Mouse (Mus musculus) embryonic fibroblast, embryonic 13.5 days (primary cell): ENCODE measurements around the gene Sp3.

Experiments
- CTCF ChIP-seq: IDR thresholded peaks from 2 replicates; pipeline ENCODE4 v1.5.1; 2011; ENCODE audit warnings: mild to moderate bottlenecking, control low read depth, low read length, moderate library complexity, borderline replicate concordance; ENCODE audit not compliant: insufficient read depth
- POLR2A ChIP-seq: IDR thresholded peaks from 2 replicates; pipeline ENCODE4 v1.6.1; 2011; ENCODE audit warnings: low read depth, mild to moderate bottlenecking, control low read depth, low read length, moderate library complexity

DNA sequence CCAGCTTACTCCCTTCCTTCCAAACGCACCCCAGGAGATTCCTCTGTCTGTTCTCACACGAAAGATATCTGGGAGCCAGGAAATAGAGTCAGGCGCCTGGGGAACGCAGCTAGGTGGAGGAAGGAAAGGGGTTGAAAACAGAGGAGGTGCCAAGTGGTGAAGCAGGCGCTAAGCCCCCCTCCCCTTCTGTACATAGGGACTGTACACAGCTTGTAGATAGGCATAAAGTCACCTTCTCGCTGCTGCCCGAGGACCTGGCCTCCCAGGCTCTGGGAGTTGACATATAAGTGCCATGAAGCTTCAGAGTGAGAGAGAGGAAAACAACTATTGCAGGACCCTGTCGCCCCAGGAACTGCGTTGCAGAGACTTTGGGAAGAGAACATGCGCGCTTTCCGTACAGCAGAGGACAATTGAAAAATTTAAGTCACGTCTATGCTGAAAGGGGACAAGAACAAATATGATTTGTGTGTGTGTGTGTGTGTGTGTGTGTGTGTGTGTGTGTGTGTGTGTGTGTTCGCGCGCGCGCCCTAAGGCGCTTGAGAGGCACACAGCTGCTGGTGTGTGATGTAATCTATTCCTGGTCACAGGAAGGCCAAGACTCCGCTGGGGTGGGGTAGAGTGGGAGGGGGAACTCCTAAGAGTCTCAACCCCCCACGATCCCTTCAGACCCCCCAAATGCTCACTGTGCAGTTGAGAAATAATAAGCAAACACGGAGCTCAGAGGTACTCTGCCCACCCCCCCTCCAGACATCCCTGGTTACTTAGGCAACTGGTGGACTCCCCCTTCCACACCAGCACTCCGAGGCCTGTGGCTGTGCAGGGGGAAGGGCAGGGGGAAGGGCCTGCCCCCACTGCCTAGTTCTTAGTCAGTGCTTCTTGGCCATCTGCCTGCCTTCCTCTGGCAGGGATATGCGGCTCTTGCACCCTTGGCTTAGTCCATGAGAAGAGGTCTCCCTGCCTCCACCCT lies 23.8 kb upstream of the Sp3 start:
- TF ChIP-seq CTCF (no peak), POLR2A (peak; percentile 46)
